Comparison of ENCODE assay signal across 19 mouse cellular contexts in genomic region chr12:25104541-25104940, GRCm38 (mm10).
"Had no signal": no experiment of that assay in that cellular context is flagged by ENCODE, and none has a peak within 500 bp of the region (broad histone marks: within the 10 kb centered on the region; RNA-seq: fewer than 3 reads in every experiment).

No protein-coding gene starts in this region.

- H3K9me3 ChIP-seq: kidney, embryonic 15.5 days; limb, embryonic 10.5 days; limb, embryonic 13.5 days; liver, embryonic 12.5 days; liver, embryonic 15.5 days; midbrain, embryonic 12.5 days; midbrain, embryonic 15.5 days; neural tube, embryonic 12.5 days; neural tube, embryonic 15.5 days had no signal

- DNase-seq: layer of hippocampus, adult 9-11 months; liver; lung, adult 18-20 months; lung, postnatal 14 days; retina, postnatal 1 day; right cerebral cortex, postnatal 25 days; thymus, adult 18-20 months; thymus, postnatal 36 days had no signal

- ATAC-seq: liver, embryonic 12.5 days; midbrain, embryonic 15.5 days had no signal

- H3K9ac ChIP-seq: kidney, embryonic 15.5 days; limb, embryonic 13.5 days; liver, embryonic 12.5 days; liver, embryonic 15.5 days; midbrain, embryonic 12.5 days; midbrain, embryonic 15.5 days; neural tube, embryonic 12.5 days; neural tube, embryonic 15.5 days had no signal

- H3K36me3 ChIP-seq: kidney, embryonic 15.5 days; limb, embryonic 10.5 days; limb, embryonic 13.5 days; liver, embryonic 12.5 days; liver, embryonic 15.5 days; midbrain, embryonic 12.5 days; midbrain, embryonic 15.5 days; neural tube, embryonic 12.5 days; neural tube, embryonic 15.5 days had no signal

- H3K27me3 ChIP-seq: kidney, embryonic 15.5 days; limb, embryonic 13.5 days; midbrain, embryonic 15.5 days; neural tube, embryonic 12.5 days; neural tube, embryonic 15.5 days had no signal

- H3K27ac ChIP-seq: layer of hippocampus, adult 2 months; limb, embryonic 13.5 days; liver, embryonic 12.5 days; liver, embryonic 15.5 days; macrophage; midbrain, embryonic 12.5 days; midbrain, embryonic 15.5 days; neural tube, embryonic 12.5 days; neural tube, embryonic 15.5 days had no signal

- H3K4me3 ChIP-seq: kidney, embryonic 15.5 days; layer of hippocampus, adult 2 months; limb, embryonic 10.5 days; limb, embryonic 13.5 days; liver, embryonic 12.5 days; liver, embryonic 15.5 days; midbrain, embryonic 12.5 days; midbrain, embryonic 15.5 days; neural tube, embryonic 12.5 days; neural tube, embryonic 15.5 days had no signal

- H3K4me2 ChIP-seq: kidney, embryonic 15.5 days; limb, embryonic 13.5 days; liver, embryonic 12.5 days; liver, embryonic 15.5 days; midbrain, embryonic 12.5 days; midbrain, embryonic 15.5 days; neural tube, embryonic 12.5 days; neural tube, embryonic 15.5 days had no signal
